Mouse (Mus musculus): ENCODE data around the gene Mxra8. TPM values are rescaled to one million over a fixed set of nuclear protein-coding genes. Genes with fewer than 3 reads are reported as not detected.
A peak's percentile ranks its signal among the peaks of the same experiment; 100 is the strongest.

Gene Mxra8
- polyA plus RNA-seq, 1 experiment from 2014 or later: 23.4 TPM

GRCm38 (mm10) chr4:155886330-155886729 is 46.9 kb downstream of the Mxra8 start:
- no peak for ATAC-seq (replicated peaks)
- H3K4me3 ChIP-seq: no peak overlapping the region
- peaks cover 12% of the 10 kb centered on the region for H3K4me1 ChIP-seq
- H3K9ac ChIP-seq: no peak overlapping the region
- 94% methylated on average over 5 of the region's 5 CpGs for WGBS
- H3K4me2 ChIP-seq: no peak overlapping the region
- H3K27ac ChIP-seq: no peak overlapping the region
- no peaks in the 10 kb centered on the region for H3K9me3 ChIP-seq
- no peaks in the 10 kb centered on the region for H3K27me3 ChIP-seq (replicated peaks)
- peaks cover 38% of the 10 kb centered on the region for H3K36me3 ChIP-seq (replicated peaks)

GRCm38 (mm10) chr4:155887674-155888073 is 48.2 kb downstream of the Mxra8 start:
- Histone ChIP-seq H3K4me1 (peaks cover 12% of the 10 kb centered on the region), H3K27ac (no peak overlapping the region), H3K9me3 (no peaks in the 10 kb centered on the region), H3K9ac (no peak overlapping the region), H3K4me3 (no peak overlapping the region), H3K27me3 (replicated peaks) (no peaks in the 10 kb centered on the region), H3K4me2 (no peak overlapping the region), H3K36me3 (replicated peaks) (peaks cover 38% of the 10 kb centered on the region)
- WGBS: 88% methylated on average over 10 of the region's 10 CpGs
- no peak for ATAC-seq (replicated peaks)

GRCm38 (mm10) chr4:155888181-155888580 is 48.7 kb downstream of the Mxra8 start:
- H3K27me3 ChIP-seq (replicated peaks): no peaks in the 10 kb centered on the region
- 96% methylated on average over 9 of the region's 9 CpGs for WGBS
- H3K9ac ChIP-seq: no peak overlapping the region
- H3K4me3 ChIP-seq: no peak overlapping the region
- H3K4me2 ChIP-seq: no peak overlapping the region
- no peak for ATAC-seq (replicated peaks)
- no peaks in the 10 kb centered on the region for H3K9me3 ChIP-seq
- peaks cover 38% of the 10 kb centered on the region for H3K36me3 ChIP-seq (replicated peaks)
- H3K27ac ChIP-seq: no peak overlapping the region
- H3K4me1 ChIP-seq: peaks cover 14% of the 10 kb centered on the region

- no peak for ATAC-seq (replicated peaks)
- Histone ChIP-seq H3K9me3 (no peaks in the 10 kb centered on the region), H3K4me1 (peaks cover 26% of the 10 kb centered on the region), H3K9ac (no peak overlapping the region), H3K4me3 (no peak overlapping the region), H3K36me3 (replicated peaks) (peaks cover 38% of the 10 kb centered on the region), H3K27ac (no peak overlapping the region), H3K4me2 (no peak overlapping the region), H3K27me3 (replicated peaks) (no peaks in the 10 kb centered on the region)
- WGBS: 89% methylated on average over 5 of the region's 5 CpGs
Measured at GRCm38 (mm10) chr4:155889316-155889715, 49.8 kb downstream of the Mxra8 start.

GRCm38 (mm10) chr4:155891011-155891471 is 51.6 kb downstream of the Mxra8 start:
- Histone ChIP-seq H3K4me1 (peaks cover 43% of the 10 kb centered on the region), H3K27me3 (replicated peaks) (no peaks in the 10 kb centered on the region), H3K4me3 (peak overlapping the region; percentile 98), H3K9ac (peak overlapping the region; percentile 72), H3K9me3 (no peaks in the 10 kb centered on the region), H3K36me3 (replicated peaks) (peaks cover 29% of the 10 kb centered on the region), H3K27ac (peak overlapping the region; percentile 100), H3K4me2 (peak overlapping the region; percentile 97)
- no peak; the same call in 1 of the 2 replicates for ATAC-seq (replicated peaks)
- WGBS: under 1% methylated on average over 34 of the region's 34 CpGs

- WGBS: under 1% methylated on average over 52 of the region's 52 CpGs
- peaks cover 43% of the 10 kb centered on the region for H3K4me1 ChIP-seq
Measured at GRCm38 (mm10) chr4:155891551-155892001, 52.1 kb downstream of the Mxra8 start, which contains the start of the genes Pusl1 and Acap3. Gene Pusl1 (minus strand): TSS chr4:155891781. Gene Acap3 (plus strand): TSS chr4:155891822.

GRCm38 (mm10) chr4:155892017-155892416 is 52.5 kb downstream of the Mxra8 start:
- Histone ChIP-seq H3K27ac (peak overlapping the region; percentile 100), H3K4me3 (peak overlapping the region; percentile 98), H3K36me3 (replicated peaks) (peaks cover 28% of the 10 kb centered on the region), H3K4me2 (peak overlapping the region; percentile 97), H3K27me3 (replicated peaks) (no peaks in the 10 kb centered on the region), H3K9me3 (no peaks in the 10 kb centered on the region), H3K4me1 (peaks cover 43% of the 10 kb centered on the region), H3K9ac (peak overlapping the region; percentile 98)
- ATAC-seq (replicated peaks): peak; percentile 93
- WGBS: under 1% methylated on average over 56 of the region's 56 CpGs

More at GRCm38 (mm10) chr4:155891551-155892001, 52.1 kb downstream of the Mxra8 start, which contains the start of the genes Pusl1 and Acap3:
- peak within 1 kb of the TSS; percentile 98 for H3K4me3 ChIP-seq
- H3K9ac ChIP-seq: peak within 1 kb of the TSS; percentile 98
- H3K9me3 ChIP-seq: no peaks in the 10 kb centered on the region
- peak within 1 kb of the TSS; percentile 97 for H3K4me2 ChIP-seq
- H3K27me3 ChIP-seq (replicated peaks): no peaks in the 10 kb centered on the region
- peaks cover 28% of the 10 kb centered on the region for H3K36me3 ChIP-seq (replicated peaks)
- peak within 1 kb of the TSS; percentile 100 for H3K27ac ChIP-seq
- peak; percentile 88 for ATAC-seq (replicated peaks)

- peak overlapping the region; percentile 100 for H3K27ac ChIP-seq
- 5% methylated on average over 37 of the region's 37 CpGs for WGBS
Measured at GRCm38 (mm10) chr4:155892438-155893211, 53.1 kb downstream of the Mxra8 start.

GRCm38 (mm10) chr4:155893212-155893690 is 53.8 kb downstream of the Mxra8 start:
- peak overlapping the region; percentile 98 for H3K4me3 ChIP-seq
- H3K9me3 ChIP-seq: no peaks in the 10 kb centered on the region
- H3K27me3 ChIP-seq (replicated peaks): no peaks in the 10 kb centered on the region
- peaks cover 43% of the 10 kb centered on the region for H3K4me1 ChIP-seq
- no peak overlapping the region for H3K27ac ChIP-seq
- WGBS: 62% methylated on average over 8 of the region's 8 CpGs
- H3K36me3 ChIP-seq (replicated peaks): peaks cover 20% of the 10 kb centered on the region
- H3K9ac ChIP-seq: peak overlapping the region; percentile 98
- ATAC-seq (replicated peaks): no peak
- H3K4me2 ChIP-seq: peak overlapping the region; percentile 97

More at GRCm38 (mm10) chr4:155892438-155893211, 53.1 kb downstream of the Mxra8 start:
- peak overlapping the region; percentile 98 for H3K9ac ChIP-seq
- no peaks in the 10 kb centered on the region for H3K27me3 ChIP-seq (replicated peaks)
- H3K36me3 ChIP-seq (replicated peaks): peaks cover 23% of the 10 kb centered on the region
- peak overlapping the region; percentile 98 for H3K4me3 ChIP-seq
- H3K4me2 ChIP-seq: peak overlapping the region; percentile 97
- H3K9me3 ChIP-seq: no peaks in the 10 kb centered on the region
- ATAC-seq (replicated peaks): peak; percentile 53
- peaks cover 43% of the 10 kb centered on the region for H3K4me1 ChIP-seq

Small RNA genes lying within 50 kb of the gene (microRNA-seq; reads per million reads assigned to microRNA genes)
- not detected for gene Gm27743

Other genes starting within 250 kb of the Mxra8 start
- 15.3 and 17.5 TPM in 2 replicates for gene Slc35e2, start 238.3 kb upstream of the Mxra8 start, polyA plus RNA-seq (2015; fragmentation: Nextera tagmentation; extraction: Ambion mirVana)
- 54.6 and 56.2 TPM in 2 replicates for gene Cdk11b, start 214.8 kb upstream of the Mxra8 start, polyA plus RNA-seq (2015; fragmentation: Nextera tagmentation; extraction: Ambion mirVana)
- not detected in 2 replicates for gene Gm10563, start 194.3 kb upstream of the Mxra8 start, polyA plus RNA-seq (2015; fragmentation: Nextera tagmentation; extraction: Ambion mirVana)
- 3.8 and 5.5 TPM in 2 replicates for gene Mmp23, start 186.3 kb upstream of the Mxra8 start, polyA plus RNA-seq (2015; fragmentation: Nextera tagmentation; extraction: Ambion mirVana)
- 61.0 and 62.1 TPM in 2 replicates for gene Mib2, start 170.5 kb upstream of the Mxra8 start, polyA plus RNA-seq (2015; fragmentation: Nextera tagmentation; extraction: Ambion mirVana)
- gene Fndc10, start 145.3 kb upstream of the Mxra8 start, polyA plus RNA-seq (2015; fragmentation: Nextera tagmentation; extraction: Ambion mirVana): 15.7 and 17.1 TPM in 2 replicates
- gene Ssu72, start 134.9 kb upstream of the Mxra8 start, polyA plus RNA-seq (2015; fragmentation: Nextera tagmentation; extraction: Ambion mirVana): 151 and 155 TPM in 2 replicates
- gene Tmem240, start 104.9 kb upstream of the Mxra8 start, polyA plus RNA-seq (2015; fragmentation: Nextera tagmentation; extraction: Ambion mirVana): 24.8 and 24.9 TPM in 2 replicates
- gene Atad3a, start 78.6 kb upstream of the Mxra8 start, polyA plus RNA-seq (2015; fragmentation: Nextera tagmentation; extraction: Ambion mirVana): 93.4 and 99.2 TPM in 2 replicates
- gene Vwa1, start 65.0 kb upstream of the Mxra8 start, polyA plus RNA-seq (2015; fragmentation: Nextera tagmentation; extraction: Ambion mirVana): 31.5 and 33.5 TPM in 2 replicates
- gene Tmem88b, start 53.8 kb upstream of the Mxra8 start, polyA plus RNA-seq (2015; fragmentation: Nextera tagmentation; extraction: Ambion mirVana): 0.93 and 1.2 TPM in 2 replicates
- gene Ankrd65, start 49.2 kb upstream of the Mxra8 start, polyA plus RNA-seq (2015; fragmentation: Nextera tagmentation; extraction: Ambion mirVana): not detected in 2 replicates
- gene Mrpl20, start 36.8 kb upstream of the Mxra8 start, polyA plus RNA-seq (2015; fragmentation: Nextera tagmentation; extraction: Ambion mirVana): 242 and 244 TPM in 2 replicates
- gene Ccnl2, start 27.2 kb upstream of the Mxra8 start, polyA plus RNA-seq (2015; fragmentation: Nextera tagmentation; extraction: Ambion mirVana): 155 and 164 TPM in 2 replicates
- 128 and 129 TPM in 2 replicates for gene Aurkaip1, start 8.4 kb upstream of the Mxra8 start, polyA plus RNA-seq (2015; fragmentation: Nextera tagmentation; extraction: Ambion mirVana)
- gene Dvl1, start 7.7 kb downstream of the Mxra8 start, polyA plus RNA-seq (2015; fragmentation: Nextera tagmentation; extraction: Ambion mirVana): 30.9 and 37.0 TPM in 2 replicates
- gene Tas1r3, start 23.7 kb downstream of the Mxra8 start, polyA plus RNA-seq (2015; fragmentation: Nextera tagmentation; extraction: Ambion mirVana): 0.61 and 0.72 TPM in 2 replicates
- gene Cptp, start 29.8 kb downstream of the Mxra8 start, polyA plus RNA-seq (2015; fragmentation: Nextera tagmentation; extraction: Ambion mirVana): 28.1 and 29.1 TPM in 2 replicates
- 80.6 and 83.6 TPM in 2 replicates for gene Ints11, start 29.9 kb downstream of the Mxra8 start, polyA plus RNA-seq (2015; fragmentation: Nextera tagmentation; extraction: Ambion mirVana)
- 60.1 and 66.6 TPM in 2 replicates for gene Pusl1, start 52.1 kb downstream of the Mxra8 start, polyA plus RNA-seq (2015; fragmentation: Nextera tagmentation; extraction: Ambion mirVana)
- 88.3 and 89.8 TPM in 2 replicates for gene Acap3, start 52.1 kb downstream of the Mxra8 start, polyA plus RNA-seq (2015; fragmentation: Nextera tagmentation; extraction: Ambion mirVana)
- 115 and 118 TPM in 2 replicates for gene Ube2j2, start 104.2 kb downstream of the Mxra8 start, polyA plus RNA-seq (2015; fragmentation: Nextera tagmentation; extraction: Ambion mirVana)
- gene C1qtnf12, start 122.6 kb downstream of the Mxra8 start, polyA plus RNA-seq (2015; fragmentation: Nextera tagmentation; extraction: Ambion mirVana): 6.8 and 9.5 TPM in 2 replicates
- gene B3galt6, start 153.0 kb downstream of the Mxra8 start, polyA plus RNA-seq (2015; fragmentation: Nextera tagmentation; extraction: Ambion mirVana): 38.5 and 38.9 TPM in 2 replicates
- 113 and 118 TPM in 2 replicates for gene Sdf4, start 153.2 kb downstream of the Mxra8 start, polyA plus RNA-seq (2015; fragmentation: Nextera tagmentation; extraction: Ambion mirVana)
- gene Tnfrsf4, start 174.2 kb downstream of the Mxra8 start, polyA plus RNA-seq (2015; fragmentation: Nextera tagmentation; extraction: Ambion mirVana): 0.56 and 0.83 TPM in 2 replicates
- gene Tnfrsf18, start 186.5 kb downstream of the Mxra8 start, polyA plus RNA-seq (2015; fragmentation: Nextera tagmentation; extraction: Ambion mirVana): 3.2 and 3.6 TPM in 2 replicates
- not detected in 2 replicates for gene Ttll10, start 219.7 kb downstream of the Mxra8 start, polyA plus RNA-seq (2015; fragmentation: Nextera tagmentation; extraction: Ambion mirVana)

All from midbrain, embryonic 15.5 days (tissue).